Mouse (Mus musculus) adipose tissue, adult 10 weeks (tissue): Measurements from ENCODE around the gene Ppp1r15b. TPM values are rescaled to one million over a fixed set of nuclear protein-coding genes. Genes with fewer than 3 reads are reported as not detected.

Experiments used
- polyA plus RNA-seq: library from polyadenylated mRNA; stranded (reverse); fragments of 350-450 nt; fragmentation: Illumina TruSeq; extraction: RNeasy Lipid Tissue Mini Kit (QIAGEN cat#74804); gene quantifications from one replicate; pipeline ENCODE4 v1.2.3, GENCODE M21; 2014; ENCODE audit warnings: low read depth, low replicate concordance

Gene Ppp1r15b
- 37.3 TPM for polyA plus RNA-seq

GRCm38 (mm10) chr1:133130638-133131560 is at the start of gene Ppp1r15b:
TSS of gene Ppp1r15b (plus strand) at chr1:133131143.

GRCm38 (mm10) chr1:133163820-133164431 is 33.0 kb downstream of the Ppp1r15b start, which contains the start of gene Plekha6:
TSS of gene Plekha6 (plus strand) at chr1:133164210.

Other genes with a start within 250 kb of the Ppp1r15b start
- gene Mdm4, start 100.6 kb upstream of the Ppp1r15b start, polyA plus RNA-seq: 62.7 TPM
- 3.6 TPM for gene Pik3c2b, start 85.5 kb upstream of the Ppp1r15b start, polyA plus RNA-seq
- 48.7 TPM for gene Plekha6, start 33.1 kb downstream of the Ppp1r15b start, polyA plus RNA-seq
- 7.8 TPM for gene Golt1a, start 178.7 kb downstream of the Ppp1r15b start, polyA plus RNA-seq
- not detected for gene Kiss1, start 190.7 kb downstream of the Ppp1r15b start, polyA plus RNA-seq
- 0.57 TPM for gene Ren1, start 219.4 kb downstream of the Ppp1r15b start, polyA plus RNA-seq
- 5.3 TPM for gene Etnk2, start 232.4 kb downstream of the Ppp1r15b start, polyA plus RNA-seq